Mouse (Mus musculus) lung, postnatal 14 days (tissue): ENCODE measurements around the gene Eif2b1.
"Not testable (repeated sequence)": the region's sequence is repeated elsewhere in the genome, so short reads cannot be mapped to it uniquely, and the experiment has no call there.

Source experiments
- DNase-seq: peaks from one replicate; pipeline ENCODE4 v3.0.0; 2021

Eif2b1 gene

DNA sequence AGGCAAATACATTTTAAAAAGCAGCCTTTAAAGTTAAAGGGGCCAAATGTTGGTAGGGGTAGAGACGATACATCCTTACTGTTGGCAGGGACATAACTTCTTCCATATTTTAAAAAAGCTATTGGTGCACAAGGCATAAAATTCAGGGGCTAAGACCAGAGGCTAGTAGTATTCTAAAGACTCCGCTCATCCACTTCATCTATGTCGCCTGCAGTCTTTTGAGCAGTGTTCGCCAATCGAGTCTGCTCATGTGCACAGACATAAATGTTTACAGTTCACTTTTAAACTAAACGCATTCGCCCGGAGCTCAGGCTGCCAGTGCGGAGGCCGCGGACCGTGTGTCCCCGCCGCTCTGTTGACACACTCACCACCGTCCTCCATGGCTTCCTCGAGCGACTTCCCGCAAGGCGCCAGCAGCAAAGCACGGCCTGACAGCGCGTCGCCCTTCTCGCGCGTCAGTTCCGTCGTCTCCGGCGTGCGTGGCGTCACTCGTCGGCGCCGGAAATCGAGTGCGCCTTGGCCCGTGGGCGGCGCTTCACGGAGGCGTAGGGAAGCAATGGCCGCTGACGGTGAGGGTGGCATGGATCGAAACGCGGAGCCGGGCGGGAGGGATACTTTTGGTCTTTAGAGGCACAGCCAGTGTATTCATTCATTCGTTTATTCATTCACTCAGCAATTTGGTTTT lies at the start of gene Eif2b1, which contains the start of gene Gtf2h3:
Eif2b1 (minus strand) TSS at position 499 of the 685 bp plus-strand sequence.
Gtf2h3 (plus strand) TSS at position 508 of the 685 bp plus-strand sequence.
- peak; percentile 94 for DNase-seq

DNA sequence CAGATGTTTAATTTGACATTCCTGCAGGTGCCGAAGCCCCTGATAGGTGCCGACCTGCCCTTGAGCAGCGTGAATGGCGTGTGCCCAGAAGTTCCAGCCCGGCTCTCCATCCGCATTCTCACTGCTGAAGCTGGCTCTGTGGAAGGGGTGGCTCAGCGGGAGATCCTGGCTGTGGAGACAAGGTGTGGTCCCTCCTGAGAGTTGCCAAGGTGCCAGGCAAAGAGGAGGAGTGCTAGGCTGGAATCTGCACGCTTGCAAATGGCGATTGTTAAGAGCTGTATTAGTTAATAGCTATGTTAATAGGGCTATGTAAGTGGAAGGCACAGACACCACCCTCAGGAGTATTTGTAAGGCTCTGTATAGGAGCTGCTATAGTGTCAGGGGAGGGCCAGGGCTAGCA lies 45.4 kb upstream of the Eif2b1 start:
- DNase-seq: no peak

DNA sequence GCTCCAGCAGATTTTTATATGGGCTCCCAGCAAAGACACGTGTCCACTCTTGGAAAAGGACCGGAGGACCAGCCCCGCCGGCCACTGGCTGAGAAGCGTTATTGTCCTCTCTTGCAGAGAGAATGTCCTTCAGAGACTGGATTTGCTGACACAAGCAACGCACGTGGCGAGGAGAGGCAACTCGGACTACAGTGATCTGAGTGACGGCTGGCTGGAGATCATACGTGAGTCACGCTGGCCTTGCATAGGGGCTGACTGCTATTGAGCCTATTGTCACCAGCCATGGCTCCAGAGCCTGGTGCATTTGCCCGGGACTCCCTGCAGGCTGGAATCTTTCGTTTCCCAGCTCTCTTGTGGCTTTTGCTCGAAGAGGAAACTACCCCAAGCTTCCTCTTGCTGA lies 44.0 kb upstream of the Eif2b1 start:
- no peak for DNase-seq

DNA sequence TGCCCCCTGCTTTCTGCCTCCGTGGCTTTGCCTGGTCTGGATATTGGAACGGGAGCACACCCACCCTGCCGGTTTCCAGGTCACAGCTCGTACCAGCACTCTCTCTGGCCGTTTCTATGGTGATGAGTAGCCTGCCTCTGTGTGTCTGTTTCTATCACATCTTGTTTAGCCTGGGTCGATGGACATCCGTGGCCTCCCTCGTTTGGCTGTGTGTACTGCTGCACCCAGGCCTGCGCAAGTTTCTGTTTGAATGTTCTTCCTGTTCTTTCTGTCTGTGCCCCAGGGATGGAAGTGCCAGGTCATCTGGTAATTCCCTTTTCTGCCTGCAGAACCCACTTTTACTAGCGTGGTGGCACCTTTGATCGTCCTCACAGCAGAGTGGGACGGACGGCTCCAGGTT lies 42.4 kb upstream of the Eif2b1 start:
- DNase-seq: no peak

DNA sequence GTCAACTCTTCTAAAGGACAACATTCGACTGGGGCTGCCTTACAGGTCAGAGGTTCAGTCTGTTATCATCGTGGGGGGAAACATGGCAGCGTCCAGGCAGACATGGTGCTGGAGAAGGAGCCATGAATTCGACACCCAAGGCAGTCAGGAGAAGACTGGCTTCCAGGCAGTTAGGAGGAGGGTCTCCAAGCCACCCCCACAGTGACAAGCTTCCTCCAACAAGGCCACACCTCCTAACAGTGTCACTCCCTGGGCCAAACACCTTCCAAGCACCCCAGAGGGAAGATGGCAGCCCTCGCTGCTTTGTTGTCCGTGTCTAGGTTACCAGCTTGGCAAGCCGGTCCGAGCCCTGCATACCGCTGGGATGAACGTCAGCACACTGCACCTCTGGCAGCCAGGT lies 39.8 kb upstream of the Eif2b1 start:
- no peak for DNase-seq

DNA sequence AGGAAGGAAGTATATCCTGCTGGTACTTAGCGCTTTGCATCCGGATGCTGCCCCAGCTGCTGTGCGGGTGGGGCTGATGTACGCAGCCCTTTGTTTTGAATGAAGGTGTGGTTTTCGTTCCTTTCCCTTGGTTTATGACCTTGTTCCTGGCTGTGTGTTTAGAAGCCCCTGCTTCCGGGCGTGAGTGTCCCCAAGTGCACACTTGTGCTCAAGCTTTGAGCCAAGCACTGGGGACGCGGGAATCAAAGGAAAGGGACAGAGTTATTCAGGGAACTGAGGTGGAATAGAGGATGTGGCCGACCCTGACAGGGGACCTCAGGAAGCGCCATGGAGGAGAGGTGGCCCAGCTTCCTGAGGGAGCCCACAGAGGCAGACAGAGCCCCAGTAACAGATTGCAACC lies 35.8 kb upstream of the Eif2b1 start:
- peak; percentile 18 for DNase-seq

DNA sequence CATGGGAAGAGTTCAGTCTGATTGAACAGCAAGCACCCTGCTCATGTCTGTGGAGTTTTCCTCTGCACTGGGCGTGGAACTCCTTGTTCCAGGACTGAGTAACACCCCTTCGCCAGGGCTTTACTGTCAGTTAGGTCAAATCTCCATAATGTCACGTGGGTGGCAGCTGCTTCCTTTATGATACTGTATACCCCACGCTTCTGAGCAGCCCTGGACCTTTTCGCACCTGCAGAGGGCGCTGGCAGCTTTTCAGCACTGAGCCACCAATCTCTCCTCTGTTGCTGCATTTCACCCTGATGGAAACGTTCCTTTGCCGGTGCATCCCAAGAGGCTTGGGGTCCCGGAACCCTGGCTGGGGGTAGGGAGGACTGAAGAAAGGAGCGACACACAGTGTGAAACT lies 32.0 kb upstream of the Eif2b1 start:
- DNase-seq: peak; percentile 5

DNA sequence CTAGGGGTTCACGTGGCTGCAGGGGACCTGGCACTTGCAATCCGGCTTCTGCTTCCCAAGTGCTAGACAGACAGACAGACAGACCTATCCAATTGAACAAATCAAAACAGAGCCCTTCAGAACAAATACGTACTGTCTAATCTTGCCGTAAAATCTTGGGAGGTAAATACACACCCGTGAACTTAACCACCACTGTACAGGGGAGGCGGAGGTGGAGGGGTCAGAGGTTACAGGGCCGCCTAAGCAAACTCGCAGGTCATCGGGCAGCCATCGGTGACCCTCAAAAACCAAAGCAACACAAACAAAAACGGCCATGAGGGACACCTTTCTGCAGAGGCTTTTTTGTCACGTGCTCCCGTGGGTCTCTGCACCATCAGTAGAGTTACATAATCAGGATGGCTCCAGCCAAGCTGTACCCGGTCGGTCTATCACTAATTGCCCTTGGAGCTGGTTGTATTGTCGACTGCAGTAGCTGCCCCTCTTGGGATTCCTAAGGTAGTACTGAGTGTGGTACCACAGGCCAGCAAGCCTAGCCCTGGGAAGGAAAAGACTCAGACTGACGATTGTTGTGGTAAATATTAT lies 26.2 kb upstream of the Eif2b1 start:
- no peak for DNase-seq

DNA sequence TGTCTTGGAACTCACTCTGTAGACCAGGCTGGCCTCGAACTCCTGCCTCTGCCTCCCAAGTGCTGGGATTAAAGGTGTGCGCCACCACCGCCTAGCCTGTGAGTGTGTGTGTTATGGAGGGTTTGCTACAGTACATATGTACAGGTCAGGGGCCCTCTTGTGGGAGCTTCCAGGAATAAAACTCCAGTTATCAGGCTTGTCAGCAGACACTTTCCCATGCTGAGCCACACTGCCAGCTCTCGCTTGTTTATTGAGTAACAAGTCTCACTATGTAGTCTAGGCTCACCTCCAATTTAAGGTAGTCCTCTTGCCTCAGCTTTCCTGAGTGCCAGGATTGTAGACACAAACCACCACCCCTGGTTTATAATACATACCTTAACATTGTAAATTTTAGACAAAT lies 25.4 kb upstream of the Eif2b1 start:
- no peak for DNase-seq

DNA sequence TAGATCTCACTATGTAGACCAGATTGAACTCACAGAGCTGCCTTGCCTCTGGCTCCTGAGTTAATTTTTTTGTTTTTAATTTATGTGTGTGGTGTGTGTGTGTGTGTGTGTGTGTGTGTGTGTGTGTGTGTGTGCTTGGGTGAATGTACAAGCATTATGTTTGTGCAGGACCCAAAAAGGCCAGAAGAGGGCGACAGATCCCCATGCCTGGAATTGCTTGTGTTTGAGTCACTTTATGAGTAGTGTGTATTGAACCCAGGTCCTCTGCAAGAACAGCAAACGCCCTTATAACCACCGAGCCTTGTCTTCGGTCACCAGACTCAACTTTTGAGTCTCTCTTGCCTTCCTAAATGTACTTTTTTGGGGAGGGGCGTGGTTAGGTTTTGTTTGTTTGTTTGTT lies 23.4 kb upstream of the Eif2b1 start:
- peak; percentile 46 for DNase-seq

DNA sequence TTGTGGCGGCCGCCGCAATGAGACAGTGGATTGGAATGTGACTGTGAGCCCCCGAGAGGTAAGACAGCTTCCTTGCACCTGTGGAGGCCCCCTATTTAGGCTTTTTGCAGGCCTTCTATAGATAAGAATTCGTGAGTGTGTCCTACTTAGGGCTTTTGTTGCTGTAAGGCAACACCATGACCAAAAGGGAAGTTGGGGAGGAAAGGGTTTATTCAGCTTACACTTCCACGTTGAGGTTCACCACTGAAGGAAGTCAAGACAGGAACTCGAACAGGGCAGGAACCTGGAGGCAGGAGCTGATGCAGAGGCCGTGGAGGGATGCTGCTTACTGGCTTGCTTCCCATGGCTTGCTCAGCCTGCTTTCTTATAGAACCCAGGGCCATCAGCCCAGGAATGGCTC lies 20.8 kb upstream of the Eif2b1 start:
- not testable (repeated sequence) for DNase-seq

DNA sequence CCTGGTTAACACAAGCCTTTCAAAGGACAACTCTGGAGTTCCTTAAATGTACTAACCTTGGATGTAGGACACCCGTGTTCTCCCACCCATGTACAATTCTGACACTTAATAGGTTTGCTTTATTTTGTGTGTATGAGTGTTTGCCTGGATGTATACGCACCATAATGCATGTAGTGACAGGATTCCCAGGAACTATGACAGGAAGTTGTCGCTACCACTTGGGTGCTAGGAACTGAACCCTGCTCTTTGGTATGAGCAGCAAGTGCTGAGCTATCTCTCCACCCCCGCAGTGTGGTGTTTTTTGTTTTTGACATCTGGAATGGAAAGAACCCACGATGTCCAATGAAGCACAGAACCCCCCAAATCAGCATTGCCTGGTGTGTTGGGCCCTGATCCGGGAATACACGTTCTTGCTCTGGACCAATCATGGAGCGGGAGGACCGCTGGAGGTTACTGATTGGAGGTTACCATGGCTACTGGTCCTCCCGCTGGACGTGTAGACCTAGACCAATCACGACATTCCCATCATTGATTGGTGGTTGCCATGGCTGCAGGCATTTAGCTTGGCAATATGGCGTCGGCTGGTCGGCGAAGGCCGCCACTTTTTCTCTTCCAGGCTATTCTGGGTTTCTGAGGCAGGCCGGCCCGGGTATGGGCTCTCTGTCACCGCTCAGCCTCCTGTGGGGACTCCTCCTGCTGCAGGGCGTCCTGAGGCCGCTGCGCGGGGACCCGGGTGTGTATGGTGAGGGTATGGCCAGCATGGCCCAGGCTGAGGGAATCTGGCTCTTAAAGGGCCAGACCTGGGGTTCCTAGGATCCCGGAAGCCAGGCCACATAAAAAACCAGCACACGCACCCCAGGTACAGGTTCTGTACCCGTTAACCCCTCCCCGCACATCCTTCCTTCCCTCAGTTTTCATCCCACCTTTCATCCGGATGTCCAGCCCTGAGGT lies 19.6 kb upstream of the Eif2b1 start:
- peak; percentile 92 for DNase-seq

DNA sequence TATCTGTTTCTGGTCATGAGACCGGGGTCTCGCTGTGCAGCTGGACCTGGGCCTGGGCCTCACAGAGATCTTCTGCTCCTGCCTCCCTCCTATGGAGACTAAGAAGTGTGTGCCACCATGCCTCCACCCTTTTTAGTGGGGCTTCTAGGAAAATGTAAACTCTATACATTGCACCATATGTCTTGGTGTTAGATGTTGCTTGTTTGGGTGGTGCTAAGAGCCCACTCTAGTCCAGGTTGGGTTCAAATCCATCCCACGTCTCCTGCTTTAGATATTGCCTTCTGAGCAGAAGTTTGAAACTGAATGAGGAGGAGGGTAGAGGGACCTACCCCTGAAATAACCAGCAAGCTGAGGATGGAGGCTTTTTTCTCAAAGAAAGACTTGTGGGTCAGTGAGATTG lies 13.8 kb upstream of the Eif2b1 start:
- DNase-seq: no peak

DNA sequence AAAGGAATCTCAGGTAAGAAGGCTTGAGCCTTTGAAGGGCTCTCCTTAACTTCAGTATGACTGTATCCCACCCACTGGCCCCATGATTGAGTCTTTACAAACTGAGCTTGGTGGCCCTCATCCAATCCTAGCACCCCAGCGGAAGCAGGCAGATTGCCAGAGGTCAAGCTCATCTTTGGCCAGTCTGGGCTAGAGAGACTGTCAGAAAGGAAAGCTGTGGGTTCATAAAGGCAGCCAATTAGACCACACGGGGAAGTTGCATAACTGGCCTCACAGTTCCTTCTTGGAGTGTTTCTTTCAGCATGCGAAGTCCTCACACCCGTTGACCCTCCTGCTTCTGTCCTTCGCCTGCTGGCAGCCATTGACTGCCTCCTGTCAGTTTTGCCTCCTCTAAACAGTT lies 3.6 kb upstream of the Eif2b1 start:
- DNase-seq: peak; percentile 57

DNA sequence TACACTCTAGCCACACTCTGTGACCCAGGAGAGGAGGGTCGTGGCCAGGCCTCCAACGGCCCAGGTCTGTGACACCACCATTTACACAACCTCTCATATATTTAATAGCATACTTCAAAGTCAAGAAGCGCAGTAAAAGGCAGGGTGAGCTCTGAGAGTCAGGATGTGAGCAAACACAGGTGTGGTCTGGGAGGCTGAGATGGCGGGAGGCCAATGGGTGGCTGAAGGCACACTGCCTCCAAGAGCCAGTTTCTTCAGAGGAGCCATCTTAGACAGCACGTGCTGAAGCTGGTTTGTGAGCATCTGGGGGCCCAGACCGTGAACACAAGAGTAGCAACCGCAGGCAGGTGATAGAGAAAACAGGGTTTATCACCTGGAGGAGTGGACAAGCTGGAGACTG lies 3.5 kb downstream of the Eif2b1 start:
- no peak for DNase-seq

DNA sequence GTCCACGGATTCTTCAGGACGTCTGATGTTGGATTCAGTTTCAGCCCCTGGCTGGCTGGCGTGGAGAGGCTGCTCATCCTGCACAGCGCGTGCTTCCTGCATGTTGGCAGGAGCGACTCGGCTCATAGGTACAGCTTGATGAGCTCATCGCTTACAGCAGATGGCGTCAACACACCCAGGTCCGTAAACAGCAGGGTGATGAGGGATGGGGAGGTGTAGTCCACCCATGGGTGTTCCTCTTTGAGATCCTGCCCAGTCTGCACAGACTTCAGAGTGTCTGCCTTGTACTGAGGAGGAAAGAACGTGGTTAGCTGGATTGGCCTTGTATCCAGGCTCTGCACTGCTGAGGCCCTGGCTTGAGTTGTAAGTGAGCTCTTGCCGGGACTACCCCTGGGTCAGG lies 7.9 kb downstream of the Eif2b1 start:
- no peak for DNase-seq

DNA sequence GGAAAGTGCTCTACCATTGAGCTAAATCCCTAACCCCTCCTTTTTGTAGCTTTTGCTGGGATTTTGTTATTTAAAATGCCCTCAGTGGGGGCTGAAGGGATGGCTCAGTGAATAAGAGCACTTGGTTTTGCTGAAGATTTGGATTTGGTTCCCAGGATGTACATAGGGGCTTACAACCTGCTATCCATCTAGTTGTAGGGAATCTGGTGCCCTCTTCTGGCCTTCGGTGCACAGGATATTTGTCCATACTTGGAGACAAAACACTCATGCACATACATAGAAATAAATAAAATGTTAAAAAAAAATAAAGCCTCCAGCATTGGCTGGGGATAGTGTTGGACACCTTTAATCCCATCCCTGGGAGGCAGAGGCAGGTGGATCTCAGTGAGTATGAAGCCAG lies 23.8 kb downstream of the Eif2b1 start:
- no peak for DNase-seq

DNA sequence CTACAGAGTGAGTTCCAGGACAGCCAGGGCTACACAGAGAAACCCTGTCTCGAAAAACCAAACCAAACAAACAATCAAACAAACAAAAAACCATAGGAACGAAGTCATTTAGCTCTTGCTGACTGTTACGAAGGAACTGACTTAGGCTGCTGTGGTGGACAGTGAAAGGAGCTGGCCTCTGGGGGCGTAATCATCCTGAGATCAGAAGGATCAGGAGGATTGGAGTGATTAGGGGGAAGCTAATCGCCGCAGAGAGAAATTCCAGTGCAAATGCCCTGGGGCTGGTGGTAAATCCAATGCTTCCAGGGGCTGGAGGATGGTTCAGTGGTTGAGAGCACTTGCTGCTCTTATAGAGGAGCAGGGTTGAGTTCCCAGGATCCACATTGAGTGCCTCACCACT lies 25.3 kb downstream of the Eif2b1 start:
- DNase-seq: no peak

DNA sequence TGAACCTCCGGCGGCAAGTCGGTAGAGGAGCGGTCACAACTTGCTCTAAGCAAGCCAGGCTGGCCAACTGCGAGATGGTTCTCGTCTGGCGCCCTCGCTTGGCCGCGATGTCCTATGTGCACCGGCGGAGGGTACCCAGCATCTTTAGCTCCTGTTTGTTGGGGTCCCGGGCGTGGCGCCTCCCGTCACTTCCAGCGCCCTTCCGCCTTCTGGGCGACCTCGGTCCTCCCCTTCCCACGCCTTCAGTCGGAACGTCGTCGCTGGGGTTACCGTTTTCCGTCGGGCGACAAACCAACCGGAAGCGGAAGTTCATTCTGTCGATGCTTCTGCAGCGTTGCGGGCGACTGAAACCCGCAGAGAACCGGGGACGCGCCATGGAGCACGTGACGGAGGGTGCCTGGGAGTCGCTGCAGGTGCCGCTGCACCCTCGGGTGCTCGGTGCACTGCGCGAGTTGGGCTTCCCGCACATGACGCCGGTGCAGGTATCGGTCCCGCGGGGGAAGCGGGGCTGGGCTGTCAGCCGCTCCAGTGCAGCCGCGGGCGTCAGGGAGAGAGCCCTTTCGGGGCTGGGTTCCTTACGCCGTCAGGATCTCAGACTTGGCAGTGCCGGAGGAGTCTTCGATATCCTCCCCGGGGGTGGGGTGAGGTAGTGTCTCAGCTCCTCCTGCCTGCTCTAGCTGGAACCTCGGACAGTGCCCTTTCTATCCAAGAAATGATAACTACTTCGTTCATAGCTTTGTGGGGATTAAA lies 26.2 kb downstream of the Eif2b1 start, which contains the start of gene Ddx55:
Ddx55 (plus strand) TSS at position 307 of the 750 bp plus-strand sequence.
- DNase-seq: peak; percentile 90

DNA sequence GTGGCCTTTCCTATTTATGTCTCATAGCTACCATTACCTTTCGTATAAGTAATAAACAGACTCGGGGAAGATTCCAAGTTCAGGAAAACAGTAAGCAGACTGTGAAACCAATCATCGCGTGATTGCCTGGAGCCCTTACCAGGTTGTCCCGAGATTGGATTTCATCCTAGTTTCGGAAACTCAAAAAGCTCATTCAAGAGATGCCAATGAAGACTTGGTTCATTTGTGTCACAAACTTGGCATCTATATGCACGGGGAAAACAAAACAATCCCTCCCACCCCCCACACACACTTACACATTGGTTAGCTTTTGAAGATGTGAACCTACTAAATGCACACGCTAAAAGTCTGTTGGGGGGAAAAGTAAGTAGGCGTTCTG lies 26.8 kb downstream of the Eif2b1 start:
- no peak for DNase-seq

DNA sequence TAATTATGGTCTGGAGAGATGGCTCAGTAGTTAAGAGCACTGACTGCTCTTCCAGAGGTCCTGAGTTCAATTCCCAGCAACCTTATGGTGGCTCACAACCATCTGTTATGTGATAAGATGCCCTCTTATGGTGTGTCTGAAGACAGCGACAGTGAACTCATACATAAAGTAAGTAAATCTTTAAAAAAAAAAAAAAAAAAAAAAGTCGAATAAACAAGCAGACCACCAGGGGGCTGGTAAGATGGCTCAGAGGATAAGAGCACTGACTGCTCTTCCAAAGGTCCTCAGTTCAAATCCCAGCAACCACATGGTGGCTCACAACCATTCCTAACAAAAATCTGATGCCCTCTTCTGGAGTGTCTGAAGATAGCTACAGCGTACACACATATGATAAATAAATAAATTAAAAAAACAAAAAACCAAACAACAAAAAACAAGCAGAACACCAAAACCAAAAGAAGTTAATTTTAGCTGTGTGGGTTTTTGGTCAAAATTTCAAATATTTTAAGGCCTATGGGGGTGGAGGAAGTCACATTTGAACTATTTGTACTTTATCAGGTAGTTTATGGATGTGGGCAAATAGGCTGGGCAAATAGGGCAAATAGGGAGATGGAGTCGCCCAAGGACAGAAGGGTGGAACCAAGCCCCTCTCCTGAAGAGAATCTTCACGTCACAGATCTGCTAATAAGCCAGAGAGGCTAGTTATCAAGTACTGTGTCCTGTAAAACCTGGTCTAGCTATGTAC lies 27.4 kb downstream of the Eif2b1 start:
- DNase-seq: not testable (repeated sequence)

DNA sequence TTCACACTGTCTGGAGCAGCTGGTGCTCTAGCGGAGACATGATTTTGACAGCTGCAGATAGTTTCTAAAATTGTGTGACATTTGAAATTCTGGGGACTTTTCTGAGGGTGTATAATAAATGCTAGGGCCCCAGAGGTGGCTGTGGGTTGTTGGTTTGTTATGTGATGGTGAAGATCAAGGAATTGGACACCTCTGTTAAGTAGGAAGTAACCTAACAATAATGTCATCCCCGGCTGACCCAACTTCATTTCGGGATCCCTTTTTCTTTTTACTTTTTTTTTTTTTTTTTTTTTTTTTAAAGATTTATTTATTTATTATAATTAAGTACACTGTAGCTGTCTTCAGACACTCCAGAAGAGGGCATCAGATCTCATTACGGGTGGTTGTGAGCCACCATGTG lies 28.2 kb downstream of the Eif2b1 start:
- DNase-seq: not testable (repeated sequence)
